Mouse (Mus musculus) R1 (cell line): ENCODE results near the gene 4930404H24Rik.

Experiments used
- DNase-seq: peaks from one replicate; pipeline ENCODE4 v3.0.0-alpha.2; 2018; ENCODE audit warnings: low read depth, low spot score

The 4930404H24Rik gene

DNA sequence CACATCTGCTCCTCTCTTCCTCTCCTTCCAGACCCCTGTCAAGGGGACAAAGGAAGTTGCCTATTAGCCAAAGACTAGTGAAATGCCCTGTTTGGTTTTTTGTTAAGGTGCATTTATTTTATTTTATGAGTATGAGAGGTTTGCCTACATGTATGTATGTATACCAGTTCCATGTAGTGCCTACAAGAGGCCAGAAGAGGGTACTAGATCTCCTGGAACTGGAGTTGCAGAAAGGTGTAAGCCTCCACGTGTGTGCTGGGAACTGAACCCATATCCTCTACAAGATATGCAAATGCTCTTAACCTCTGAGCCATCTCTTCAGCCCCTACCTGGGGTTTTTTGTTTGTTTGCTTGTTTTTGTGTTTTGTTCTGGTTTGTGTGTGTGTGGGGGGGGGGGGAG, 41.4 kb downstream of the 4930404H24Rik start:
- DNase-seq, result peak; percentile 43

DNA sequence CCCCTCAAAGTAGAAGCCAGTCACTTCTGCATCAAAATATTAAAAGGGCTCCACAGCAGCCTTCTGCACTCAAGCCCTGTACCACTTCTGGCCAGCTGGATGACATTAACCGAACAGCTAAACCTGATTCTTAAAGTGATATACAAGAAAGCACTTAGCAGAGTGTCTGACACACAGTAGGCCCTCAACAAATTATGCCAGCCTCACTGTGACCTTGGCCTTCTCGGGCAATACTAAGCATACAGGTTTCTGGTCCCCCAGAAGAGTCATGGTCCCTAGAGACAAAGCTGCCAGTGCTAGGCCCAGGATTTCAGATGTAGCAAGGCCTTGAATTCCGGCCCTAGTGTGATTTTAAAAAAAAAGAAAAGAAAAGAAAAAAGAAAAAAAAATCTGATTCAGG, 46.3 kb downstream of the 4930404H24Rik start:
- DNase-seq, result no peak

DNA sequence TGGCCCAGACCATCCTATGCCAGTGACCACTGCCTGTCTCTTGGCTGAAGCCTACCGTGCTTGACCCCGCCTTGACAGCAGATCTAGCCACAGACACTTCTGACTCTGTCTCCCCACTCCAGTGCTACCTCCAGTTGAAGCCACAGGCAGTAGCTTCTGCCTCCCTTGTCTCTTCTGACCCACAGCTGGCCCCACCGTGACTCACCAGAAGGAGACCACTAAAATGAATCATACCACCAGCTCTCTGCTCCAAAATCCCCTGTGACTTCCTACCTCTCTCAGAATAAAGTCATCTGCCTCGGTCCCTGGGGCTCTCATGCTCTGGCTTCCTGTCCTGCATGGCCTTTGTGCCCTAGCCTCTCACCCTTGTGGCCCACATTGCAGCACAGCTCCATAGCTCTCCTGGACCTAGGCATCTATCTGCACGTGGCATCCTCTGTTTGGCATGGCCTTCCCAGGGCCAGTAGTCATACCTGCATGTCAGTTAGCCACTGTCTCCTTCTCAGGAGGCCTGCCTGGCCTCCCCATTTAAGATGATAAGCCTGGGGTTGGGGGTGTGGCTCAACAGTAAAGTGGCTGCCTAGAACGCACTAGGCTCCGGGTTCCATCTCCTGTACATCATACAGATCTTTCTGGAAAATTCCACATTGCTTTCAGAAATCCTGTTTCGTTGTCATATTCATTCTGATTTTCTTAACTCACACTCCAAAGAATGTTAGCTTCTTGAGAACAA, 50.5 kb downstream of the 4930404H24Rik start:
- DNase-seq, result no peak
